Mouse (Mus musculus) macrophage (primary cell): Measurements from ENCODE around the gene Plagl1. TPM values are rescaled to one million over a fixed set of nuclear protein-coding genes. Genes with fewer than 3 reads are reported as not detected.

Experiments used
- H3K27ac ChIP-seq: fragments of 350-480 bp; formaldehyde crosslinking; 2 replicates; pipeline ENCODE4 v1.9.0; 2021
- H3K36me3 ChIP-seq: fragments of 350-480 bp; formaldehyde crosslinking; 2 replicates; pipeline ENCODE4 v1.9.0; 2021; ENCODE audit errors: inconsistent target
- H3K4me3 ChIP-seq: fragments of 350-480 bp; formaldehyde crosslinking; 2 replicates; pipeline ENCODE4 v1.9.0; 2021; ENCODE audit errors: inconsistent target
- H3K79me2 ChIP-seq: fragments of 350-480 bp; formaldehyde crosslinking; 2 replicates; pipeline ENCODE4 v1.9.0; 2021; ENCODE audit errors: inconsistent target
- WGBS: methylation state at CpG from one replicate; pipeline ENCODE4 v1.1.7; 2026; ENCODE audit warnings: inconsistent platforms; ENCODE audit not compliant: missing documents; 5-methylcytosine and 5-hydroxymethylcytosine counted together
- polyA plus RNA-seq: library from polyadenylated mRNA; stranded (reverse); fragments of 250-400 nt; gene quantifications from 3 replicates; pipeline ENCODE4 v1.2.4, GENCODE M21; 2018; ENCODE audit warnings: inconsistent platforms

The Plagl1 gene
- polyA plus RNA-seq, 1 experiment from 2014 or later, result 0.16 TPM

DNA sequence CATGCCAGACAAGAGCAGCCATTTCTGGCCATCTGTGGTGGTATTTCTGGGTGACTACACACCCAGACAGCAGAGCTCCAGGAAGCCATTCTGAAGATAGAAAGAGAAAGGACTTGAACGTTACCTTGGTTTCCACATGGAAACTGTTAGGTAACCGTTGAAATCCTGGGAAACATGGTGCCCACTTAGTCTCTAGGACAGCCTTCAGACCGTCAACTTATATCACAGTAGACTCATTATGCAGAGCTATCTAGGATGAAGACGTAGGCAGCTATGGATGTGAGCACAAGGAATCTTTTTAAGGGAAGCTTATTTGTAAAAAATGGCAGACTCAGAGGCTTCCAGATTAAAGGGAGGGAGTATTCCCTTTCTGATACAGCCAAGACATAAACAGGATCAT is 73.5 kb downstream of the Plagl1 start:
- no peak overlapping the region for H3K27ac ChIP-seq
- no peak overlapping the region for H3K4me3 ChIP-seq
- 96% methylated on average over 4 of the region's 4 CpGs for WGBS
- no peaks in the 10 kb centered on the region for H3K79me2 ChIP-seq
- H3K36me3 ChIP-seq, result no peaks in the 10 kb centered on the region

DNA sequence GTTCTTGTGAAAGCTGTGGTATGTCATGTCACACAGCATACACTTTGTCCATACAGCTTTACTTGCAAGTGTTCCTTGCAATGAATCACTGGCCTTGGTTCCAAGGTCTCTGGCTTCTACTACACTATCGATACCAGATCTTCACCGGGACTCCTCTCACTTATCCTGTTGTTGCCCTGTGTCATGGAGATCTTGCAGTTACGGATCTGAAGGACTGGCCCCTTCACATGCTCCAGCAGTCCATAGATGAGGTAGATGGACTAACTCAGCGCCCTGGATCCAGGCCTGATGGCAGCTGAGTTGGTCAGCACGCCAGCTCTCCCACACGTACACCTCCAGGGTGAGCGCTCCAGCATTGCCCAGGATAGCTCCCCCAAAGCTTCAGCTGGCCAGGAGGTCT is 75.0 kb downstream of the Plagl1 start:
- no peaks in the 10 kb centered on the region for H3K36me3 ChIP-seq
- no peak overlapping the region for H3K27ac ChIP-seq
- H3K4me3 ChIP-seq, result no peak overlapping the region
- H3K79me2 ChIP-seq, result no peaks in the 10 kb centered on the region
- 97% methylated on average over 7 of the region's 7 CpGs for WGBS

DNA sequence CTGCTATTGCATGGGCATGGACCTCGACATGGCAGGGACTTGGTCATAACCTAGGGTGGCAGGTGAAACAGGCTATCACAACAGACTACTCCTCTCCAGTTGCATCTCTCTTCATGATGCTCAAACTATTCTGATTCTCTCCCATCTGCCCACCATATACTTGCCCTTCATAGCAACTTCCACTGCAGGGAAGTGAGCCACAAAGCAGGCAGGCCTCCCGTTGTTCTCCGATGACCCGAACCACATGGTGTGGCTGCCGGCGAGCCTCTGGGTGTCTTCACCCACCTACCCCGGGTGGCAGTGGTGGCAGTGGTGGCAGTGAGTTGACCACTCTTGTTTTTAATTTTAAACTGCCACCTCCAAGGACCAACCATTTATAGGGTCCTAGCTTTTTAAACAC is 75.4 kb downstream of the Plagl1 start:
- whole genome bisulfite sequencing, result 92% methylated on average over 7 of the region's 7 CpGs
- Histone ChIP-seq H3K79me2 (no peaks in the 10 kb centered on the region), H3K27ac (no peak overlapping the region), H3K4me3 (no peak overlapping the region), H3K36me3 (no peaks in the 10 kb centered on the region)

DNA sequence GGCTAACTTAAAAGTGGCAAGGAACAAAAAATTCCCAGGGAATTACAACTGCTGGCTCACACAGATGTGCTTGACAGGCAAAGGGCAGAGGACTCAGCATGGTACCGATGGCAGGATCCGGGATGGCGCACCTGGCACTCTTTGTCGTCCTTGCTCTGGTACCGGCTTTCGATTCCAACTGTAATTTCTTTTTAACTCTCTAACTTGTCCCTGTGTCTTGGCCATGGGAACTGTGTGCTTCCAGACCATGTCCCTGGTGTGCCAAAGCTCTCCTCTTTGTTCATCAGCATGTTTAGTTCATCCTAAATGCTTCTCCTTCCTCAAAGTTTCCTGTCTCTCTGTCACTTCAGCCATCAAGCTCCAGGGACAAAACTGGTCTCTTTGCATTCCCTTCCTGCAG is 77.6 kb downstream of the Plagl1 start:
- H3K4me3 ChIP-seq, result no peak overlapping the region
- 92% methylated on average over 6 of the region's 6 CpGs for WGBS
- no peaks in the 10 kb centered on the region for H3K79me2 ChIP-seq
- H3K36me3 ChIP-seq, result no peaks in the 10 kb centered on the region
- no peak overlapping the region for H3K27ac ChIP-seq

DNA sequence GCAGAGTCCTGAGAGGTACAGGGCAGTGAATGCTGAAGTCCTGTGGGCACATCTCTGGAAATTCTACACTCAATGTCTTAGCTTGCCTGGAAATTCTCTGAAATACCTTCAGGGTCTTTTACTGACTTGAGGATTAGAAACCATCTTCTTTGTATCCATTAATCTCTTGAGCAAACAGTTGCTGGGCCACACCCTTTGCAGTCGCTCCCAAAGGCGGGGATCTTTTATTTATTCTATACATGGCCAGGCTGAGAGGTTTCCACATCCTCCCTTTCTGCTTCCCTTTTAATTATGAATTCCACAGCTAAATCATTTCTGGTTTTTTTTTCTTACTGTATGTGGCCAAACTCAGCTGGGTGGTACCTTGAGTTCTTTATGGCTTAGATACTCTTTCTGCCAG is 80.1 kb downstream of the Plagl1 start:
- Histone ChIP-seq H3K36me3 (no peaks in the 10 kb centered on the region), H3K27ac (no peak overlapping the region), H3K79me2 (no peaks in the 10 kb centered on the region), H3K4me3 (no peak overlapping the region)
- 75% methylated on average over 2 of the region's 2 CpGs for WGBS

DNA sequence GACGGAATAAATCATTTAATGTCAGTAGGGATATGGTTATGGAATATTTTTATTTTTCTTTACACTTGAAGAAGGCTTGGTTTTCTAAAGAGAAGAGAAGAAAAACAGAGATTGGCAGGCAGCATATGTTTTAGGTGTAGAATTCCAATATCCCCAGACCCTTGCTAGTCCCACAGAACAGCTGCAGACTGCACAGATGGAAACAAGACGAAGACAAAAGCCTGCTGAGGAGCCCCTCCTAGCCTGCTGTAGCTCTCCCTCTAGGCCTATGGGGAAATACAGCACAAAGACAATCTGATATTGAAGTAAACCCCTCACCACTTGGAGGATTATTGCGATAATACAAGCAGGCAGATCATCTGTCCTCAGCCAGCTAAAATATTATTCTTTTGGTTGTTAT is 90.1 kb downstream of the Plagl1 start:
- no peak overlapping the region for H3K4me3 ChIP-seq
- H3K27ac ChIP-seq, result no peak overlapping the region
- 93% methylated on average over 3 of the region's 3 CpGs for WGBS
- no peaks in the 10 kb centered on the region for H3K79me2 ChIP-seq
- no peaks in the 10 kb centered on the region for H3K36me3 ChIP-seq

DNA sequence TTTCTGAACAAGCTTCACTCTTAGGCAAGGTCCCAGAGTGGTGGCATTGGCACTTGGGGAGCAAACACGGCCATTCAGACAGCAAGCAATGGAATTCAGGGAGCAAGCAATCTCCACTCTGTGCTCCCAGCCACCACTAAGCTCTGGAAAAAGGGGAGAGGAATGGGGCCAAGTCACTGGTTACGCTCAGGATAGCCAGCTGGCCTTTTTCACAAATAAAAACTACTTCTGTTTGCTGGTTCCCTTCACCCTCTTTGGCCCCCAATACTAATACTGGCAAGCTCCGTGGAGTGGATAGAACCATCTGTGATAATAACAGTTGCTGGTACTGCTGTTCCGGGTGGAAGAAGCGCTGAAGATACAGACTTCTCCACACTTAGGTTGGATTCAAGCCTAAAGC is 91.0 kb downstream of the Plagl1 start:
- H3K27ac ChIP-seq, result no peak overlapping the region
- H3K36me3 ChIP-seq, result no peaks in the 10 kb centered on the region
- H3K4me3 ChIP-seq, result no peak overlapping the region
- 96% methylated on average over 5 of the region's 5 CpGs for WGBS
- no peaks in the 10 kb centered on the region for H3K79me2 ChIP-seq

DNA sequence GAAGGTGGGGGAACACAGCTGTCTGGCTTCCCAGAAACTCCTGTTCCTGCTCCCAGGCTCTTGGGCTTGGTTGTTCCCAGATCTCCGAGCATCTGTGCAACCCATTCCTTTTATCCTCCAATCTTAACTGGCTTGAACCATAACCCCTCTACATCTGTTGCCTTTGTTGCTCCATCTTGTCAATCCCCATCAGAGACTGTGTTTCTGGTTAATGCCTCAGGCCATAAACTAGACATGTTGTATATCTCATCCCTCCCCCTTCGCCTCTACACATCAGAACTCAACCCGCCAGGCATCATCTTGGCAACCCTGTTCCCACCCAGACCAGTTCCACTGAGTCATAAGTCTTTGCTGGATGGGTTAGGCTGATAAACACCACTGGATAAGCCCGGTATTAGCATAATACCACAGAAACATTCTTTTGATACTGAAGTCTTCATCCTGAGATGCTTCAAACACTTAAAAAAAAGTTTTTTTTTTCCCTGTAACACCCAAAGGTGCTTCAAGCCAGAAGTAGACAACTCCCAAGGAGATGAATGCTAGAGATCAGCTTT is 92.6 kb downstream of the Plagl1 start:
- WGBS, result 91% methylated on average over 4 of the region's 4 CpGs
- H3K4me3 ChIP-seq, result no peak overlapping the region
- H3K79me2 ChIP-seq, result no peaks in the 10 kb centered on the region
- H3K27ac ChIP-seq, result no peak overlapping the region
- H3K36me3 ChIP-seq, result no peaks in the 10 kb centered on the region

DNA sequence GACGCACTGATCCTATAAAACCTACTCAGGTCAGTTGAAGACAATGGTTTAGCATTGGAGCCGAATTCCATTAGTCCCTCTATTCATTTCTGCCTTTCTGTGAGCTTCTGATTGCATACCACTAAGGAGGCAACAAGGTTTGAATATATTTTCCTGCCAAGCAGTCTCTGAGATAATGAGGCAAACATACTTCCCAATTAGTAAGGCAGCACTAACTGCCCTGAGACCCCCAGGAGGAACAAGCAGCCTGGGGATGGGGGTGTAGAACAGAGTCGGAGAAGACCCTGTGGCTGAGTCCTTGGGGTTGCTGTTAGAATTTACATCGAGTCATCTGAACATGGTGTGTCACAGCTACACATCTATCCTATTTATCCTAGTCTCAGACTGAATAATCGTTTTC is 95.1 kb downstream of the Plagl1 start:
- Histone ChIP-seq H3K27ac (no peak overlapping the region), H3K79me2 (no peaks in the 10 kb centered on the region), H3K36me3 (no peaks in the 10 kb centered on the region), H3K4me3 (no peak overlapping the region)
- WGBS, result 92% methylated on average over 5 of the region's 5 CpGs

DNA sequence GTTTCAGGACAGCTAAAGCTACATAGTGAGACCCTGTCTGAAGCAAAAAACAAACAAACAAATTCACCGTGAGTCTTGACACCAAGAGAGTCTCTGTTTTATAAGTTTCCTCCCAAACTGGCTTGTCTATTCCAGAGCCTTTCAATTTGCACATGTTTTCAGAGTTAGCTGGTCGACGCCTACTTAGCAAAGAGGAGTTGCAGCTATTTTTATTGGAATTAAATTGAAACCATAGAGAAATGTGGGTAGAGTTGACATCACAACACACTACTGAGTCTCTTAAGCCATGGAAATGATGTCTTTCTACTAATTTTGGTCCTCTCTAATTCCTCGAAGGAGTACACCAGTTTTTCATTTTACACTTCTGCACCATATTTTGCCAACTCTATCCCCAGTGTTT is 100.6 kb downstream of the Plagl1 start:
- no peaks in the 10 kb centered on the region for H3K79me2 ChIP-seq
- 94% methylated on average over 4 of the region's 4 CpGs for WGBS
- H3K27ac ChIP-seq, result no peak overlapping the region
- no peak overlapping the region for H3K4me3 ChIP-seq
- no peaks in the 10 kb centered on the region for H3K36me3 ChIP-seq

DNA sequence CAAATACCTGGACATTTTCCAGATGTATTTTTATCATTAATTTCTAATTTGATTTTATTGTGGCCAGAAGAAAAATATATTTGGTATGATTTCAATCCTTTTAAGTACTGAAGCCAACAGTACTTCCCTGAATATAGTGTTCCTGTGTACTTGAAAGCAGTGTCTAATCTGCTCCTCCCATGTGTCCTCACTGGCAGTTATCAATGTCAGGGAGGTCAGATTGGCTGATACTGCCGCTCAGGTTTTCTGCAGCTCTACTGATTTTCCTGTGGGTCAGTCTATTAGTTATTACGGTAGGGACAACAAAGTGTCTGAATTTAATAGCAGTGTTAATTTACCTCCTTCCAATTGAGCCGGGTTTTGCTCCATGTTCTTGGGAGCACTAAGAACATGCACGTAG is 101.7 kb downstream of the Plagl1 start:
- WGBS, result 98% methylated on average over 4 of the region's 4 CpGs
- H3K36me3 ChIP-seq, result no peaks in the 10 kb centered on the region
- H3K27ac ChIP-seq, result no peak overlapping the region
- no peaks in the 10 kb centered on the region for H3K79me2 ChIP-seq
- no peak overlapping the region for H3K4me3 ChIP-seq

DNA sequence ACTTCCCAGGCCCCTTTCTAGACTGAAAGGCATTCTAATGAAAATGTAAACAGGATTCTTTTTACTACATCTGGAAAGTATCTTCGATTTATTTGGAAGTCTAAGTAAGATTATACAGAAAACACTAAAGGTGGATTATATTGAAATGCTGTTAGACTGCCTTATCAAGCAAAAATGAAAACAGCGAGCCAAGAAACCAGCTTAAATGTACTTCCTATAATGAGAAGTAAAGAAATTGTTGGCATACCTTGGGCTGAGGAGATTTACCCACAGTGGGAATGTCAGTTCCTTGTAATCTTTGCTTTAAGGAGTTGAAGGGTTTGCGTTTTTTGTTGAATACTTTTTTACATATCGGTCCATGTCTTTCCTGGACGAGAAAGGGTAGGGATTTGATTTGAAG is 108.2 kb downstream of the Plagl1 start:
- no peak overlapping the region for H3K4me3 ChIP-seq
- no peaks in the 10 kb centered on the region for H3K36me3 ChIP-seq
- H3K79me2 ChIP-seq, result no peaks in the 10 kb centered on the region
- no peak overlapping the region for H3K27ac ChIP-seq
- 94% methylated on average over 5 of the region's 5 CpGs for WGBS

DNA sequence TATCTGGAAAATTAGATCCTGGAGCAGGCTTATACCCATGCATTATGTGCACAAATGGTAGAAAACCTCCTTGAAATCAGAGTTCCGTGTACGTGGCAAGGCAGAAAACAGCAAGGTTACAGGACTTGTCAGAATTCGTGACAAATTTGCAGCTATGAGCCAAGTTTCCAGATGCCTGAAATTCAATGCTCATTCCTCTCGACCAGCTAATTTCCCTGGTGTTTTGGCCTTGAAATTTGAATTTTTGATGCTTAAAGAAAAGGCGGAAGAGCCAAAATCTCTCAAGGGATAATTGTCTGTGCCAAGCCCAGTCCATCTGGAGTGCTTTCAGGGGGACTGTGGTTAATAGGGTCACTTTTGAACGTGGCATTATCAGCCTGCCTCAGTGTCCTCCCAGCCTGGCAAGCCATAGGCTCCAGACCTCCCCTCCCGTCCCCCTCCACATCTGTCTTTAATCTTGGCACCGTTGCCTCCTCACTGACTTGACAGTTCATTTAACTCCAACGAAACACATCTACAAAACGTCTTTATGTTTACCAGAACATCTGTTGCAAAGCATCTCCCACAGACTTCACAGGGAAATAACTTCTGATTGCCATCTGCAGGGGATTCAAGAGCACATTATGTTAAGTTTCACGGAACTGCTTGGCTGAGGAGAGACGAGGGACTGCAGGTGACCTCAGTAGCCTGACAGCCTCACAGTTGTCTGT is 110.6 kb downstream of the Plagl1 start:
- no peak overlapping the region for H3K27ac ChIP-seq
- WGBS, result 53% methylated on average over 12 of the region's 12 CpGs
- H3K79me2 ChIP-seq, result no peaks in the 10 kb centered on the region
- no peaks in the 10 kb centered on the region for H3K36me3 ChIP-seq
- H3K4me3 ChIP-seq, result no peak overlapping the region

DNA sequence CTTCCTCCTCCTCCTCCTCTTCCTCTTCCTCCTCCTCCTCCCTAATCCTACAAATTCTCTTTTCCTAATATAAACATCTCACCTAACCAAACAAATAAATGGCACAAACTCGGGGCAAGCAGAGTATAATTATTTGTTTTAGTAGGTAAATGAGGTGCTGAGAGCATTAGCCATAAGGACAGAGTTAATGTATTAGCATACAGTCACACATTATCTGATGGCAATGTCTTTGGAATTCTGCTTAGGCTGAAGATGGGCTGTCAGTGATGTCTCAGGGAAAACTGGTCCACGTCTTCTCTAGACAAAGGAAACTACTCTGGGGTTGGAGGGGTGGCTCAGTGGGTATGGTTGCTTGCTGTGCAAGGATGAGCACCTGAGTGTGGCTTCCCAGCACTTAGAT is 111.2 kb downstream of the Plagl1 start:
- Histone ChIP-seq H3K36me3 (no peaks in the 10 kb centered on the region), H3K79me2 (no peaks in the 10 kb centered on the region), H3K4me3 (no peak overlapping the region), H3K27ac (no peak overlapping the region)
- 48% methylated on average over 2 of the region's 2 CpGs for WGBS

DNA sequence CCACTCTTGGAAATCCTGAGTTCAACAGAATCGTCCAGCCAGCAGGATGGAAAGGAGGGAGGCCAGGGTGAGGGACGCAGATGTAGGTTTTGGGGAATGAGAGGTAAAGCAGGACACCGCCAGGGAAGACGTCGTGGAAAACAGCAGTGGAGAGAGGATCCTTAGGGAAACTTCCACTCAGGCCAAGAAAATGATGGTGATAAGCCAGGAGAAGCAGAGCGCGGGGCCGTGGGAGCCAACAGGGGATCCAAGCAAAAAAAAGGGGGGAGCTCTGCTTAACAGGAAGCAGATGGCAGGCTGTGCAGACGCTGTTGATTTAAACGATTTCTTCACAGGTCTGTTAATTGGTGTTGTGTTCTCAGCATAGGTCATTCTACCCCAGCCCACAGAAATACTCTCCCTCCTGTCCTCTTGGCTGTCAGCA is 112.5 kb downstream of the Plagl1 start:
- Histone ChIP-seq H3K27ac (no peak overlapping the region), H3K36me3 (peaks cover 2% of the 10 kb centered on the region; the same call in 1 of the 2 replicates), H3K79me2 (no peaks in the 10 kb centered on the region), H3K4me3 (no peak overlapping the region)
- WGBS, result 38% methylated on average over 10 of the region's 10 CpGs

DNA sequence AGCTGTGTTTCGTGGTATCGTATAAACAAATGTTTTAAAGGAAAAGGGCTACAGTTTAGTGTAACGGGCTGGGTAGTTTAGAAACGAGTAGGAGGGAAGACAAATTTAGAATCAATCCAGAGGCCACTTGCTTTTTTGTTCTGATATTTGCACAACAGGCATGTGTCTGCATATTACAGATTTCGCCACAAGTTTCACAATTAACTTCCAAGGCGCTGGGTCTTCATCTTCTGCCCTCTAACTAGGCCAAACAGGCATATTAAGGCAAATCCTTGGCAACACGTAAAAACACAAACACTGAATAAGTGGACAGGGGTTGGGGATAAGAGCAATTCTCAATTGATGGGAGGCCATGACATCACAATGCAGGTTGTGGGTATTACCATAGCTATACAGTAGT is 115.6 kb downstream of the Plagl1 start:
- whole genome bisulfite sequencing, result 59% methylated on average over 7 of the region's 7 CpGs
- H3K27ac ChIP-seq, result no peak overlapping the region
- no peaks in the 10 kb centered on the region for H3K79me2 ChIP-seq
- no peak overlapping the region for H3K4me3 ChIP-seq
- peaks cover 32% of the 10 kb centered on the region for H3K36me3 ChIP-seq
